Mouse (Mus musculus): Measurements from ENCODE around the gene Fam129b.

The Fam129b gene

DNA sequence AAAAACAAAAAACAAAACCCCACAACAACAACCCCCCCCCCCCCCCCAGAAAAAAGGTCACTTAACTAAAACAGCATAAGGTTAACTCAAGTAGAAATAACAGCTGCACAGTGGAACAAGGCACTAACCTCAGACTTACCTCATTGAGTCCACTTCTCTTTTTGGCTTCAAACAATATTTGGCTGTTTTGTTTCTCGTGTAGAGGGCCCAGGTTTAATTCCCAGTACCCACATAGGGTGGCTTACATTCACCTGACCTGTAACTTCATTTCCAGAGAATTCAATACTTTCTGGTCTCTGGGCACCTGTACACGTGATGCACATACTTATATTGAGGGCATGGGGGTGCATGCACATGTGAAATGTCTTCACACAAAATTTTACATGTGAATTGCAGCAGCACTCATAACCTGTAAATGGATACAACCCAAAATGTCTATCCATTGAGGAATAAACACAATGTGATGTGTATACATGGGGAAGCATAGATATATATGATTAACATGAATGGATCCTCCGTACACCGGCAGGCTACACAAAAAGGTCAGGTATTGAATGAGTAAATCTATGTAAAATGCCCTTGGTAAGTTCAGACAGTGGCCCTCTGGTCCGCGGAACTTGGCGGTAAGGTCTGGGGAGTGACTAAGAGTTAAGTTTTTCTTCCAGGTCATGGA is 89.7 kb downstream of the Fam129b start:
- DNase-seq (ENCODE audit: low spot score) = no peak

DNA sequence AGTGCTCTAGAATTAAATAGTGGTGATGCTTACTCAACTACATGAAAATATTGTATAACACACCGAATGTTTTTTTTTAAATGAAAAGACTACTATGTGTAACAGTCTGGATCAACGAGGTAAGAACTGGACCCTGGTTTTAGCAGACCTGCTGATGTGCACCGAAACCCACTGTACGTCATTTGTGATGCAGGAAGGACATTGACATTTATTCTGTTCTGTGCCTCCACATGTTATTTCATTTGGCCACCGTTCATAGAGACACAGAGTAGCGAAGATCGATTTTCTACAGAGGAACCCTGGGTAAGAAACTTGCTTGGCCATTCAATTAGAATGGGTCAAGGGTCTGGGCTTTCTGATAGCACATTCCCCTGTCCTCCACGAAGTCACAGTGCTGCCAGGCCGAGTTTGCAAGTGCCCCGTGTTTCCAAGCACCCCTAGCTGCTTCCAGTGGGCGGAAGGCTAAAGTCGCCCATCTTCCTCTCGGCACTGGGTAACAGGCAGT is 90.3 kb downstream of the Fam129b start:
- no peak for DNase-seq (ENCODE audit: low spot score)

DNA sequence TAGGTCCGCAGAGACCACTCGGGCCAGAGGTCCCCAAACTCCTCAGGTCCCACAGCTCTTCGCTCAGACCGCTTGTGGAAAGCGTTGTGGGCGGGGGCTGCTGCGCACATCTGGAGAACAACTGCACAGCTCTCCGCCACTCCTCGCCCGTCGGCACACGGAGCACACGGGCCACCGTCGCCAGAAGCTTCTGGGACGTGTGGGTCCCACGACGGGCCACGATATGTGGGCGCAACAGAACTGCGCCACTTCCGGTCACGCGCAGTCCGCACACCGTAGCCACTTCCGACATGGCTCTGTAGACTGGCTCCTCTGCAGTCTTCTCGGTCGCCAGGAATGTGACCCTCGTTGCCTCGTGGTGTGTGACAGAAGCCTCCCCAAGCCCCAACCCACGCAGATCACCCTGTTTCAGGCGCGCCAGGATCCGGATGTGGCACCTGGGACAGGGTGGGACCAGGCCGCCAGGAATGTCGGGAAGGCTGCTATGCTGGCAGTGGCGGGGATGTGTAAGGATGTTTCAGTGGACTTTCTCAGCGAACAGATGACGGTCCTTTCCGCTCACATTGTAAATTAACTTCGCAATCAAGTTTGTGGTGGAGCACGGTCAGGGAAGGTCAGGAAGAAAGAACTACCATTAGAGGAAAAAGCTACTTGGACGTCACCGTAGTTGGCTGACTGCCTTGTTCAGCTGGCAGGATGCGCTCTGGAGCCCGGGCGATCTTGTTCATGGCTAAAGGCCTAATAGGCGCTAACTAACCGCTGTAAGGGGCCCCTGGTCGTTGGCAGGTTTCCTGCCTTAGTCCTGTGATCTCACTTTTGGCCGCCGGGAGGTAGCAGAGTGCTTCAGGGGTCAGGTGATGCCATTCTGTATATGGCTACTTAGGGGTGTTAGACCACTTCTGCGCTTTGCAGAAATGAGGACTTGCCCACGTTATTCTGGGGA is 91.0 kb downstream of the Fam129b start:
- peak; percentile 81 for DNase-seq (ENCODE audit: low spot score)

DNA sequence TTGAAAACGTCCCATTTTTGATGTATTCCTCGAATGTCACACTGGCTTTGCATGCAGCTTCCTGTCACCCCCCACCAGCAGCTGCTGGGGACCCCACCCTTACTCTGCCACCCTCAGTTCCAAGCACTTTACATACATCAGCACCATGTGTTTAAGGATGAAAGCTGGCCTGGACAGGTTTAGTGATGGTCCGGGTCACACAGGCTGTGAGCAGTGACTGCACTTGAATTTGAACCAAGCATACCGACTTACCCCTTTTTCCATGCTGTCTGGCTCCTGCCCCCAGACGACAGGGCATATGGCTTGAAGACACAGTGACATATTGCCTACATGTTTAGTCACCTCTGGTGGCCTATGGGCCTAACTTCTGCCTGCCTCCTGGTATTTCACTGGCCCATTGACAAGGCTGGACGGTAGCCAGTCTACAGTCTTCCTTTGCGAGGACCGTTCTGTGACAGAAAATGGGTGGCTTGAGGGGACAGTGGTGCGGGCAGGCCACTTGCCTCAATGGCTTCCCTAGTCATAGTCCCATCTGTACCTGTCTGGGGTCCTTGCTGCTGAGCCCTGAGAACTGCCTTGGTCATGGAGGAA is 92.2 kb downstream of the Fam129b start:
- no peak for DNase-seq (ENCODE audit: low spot score)

DNA sequence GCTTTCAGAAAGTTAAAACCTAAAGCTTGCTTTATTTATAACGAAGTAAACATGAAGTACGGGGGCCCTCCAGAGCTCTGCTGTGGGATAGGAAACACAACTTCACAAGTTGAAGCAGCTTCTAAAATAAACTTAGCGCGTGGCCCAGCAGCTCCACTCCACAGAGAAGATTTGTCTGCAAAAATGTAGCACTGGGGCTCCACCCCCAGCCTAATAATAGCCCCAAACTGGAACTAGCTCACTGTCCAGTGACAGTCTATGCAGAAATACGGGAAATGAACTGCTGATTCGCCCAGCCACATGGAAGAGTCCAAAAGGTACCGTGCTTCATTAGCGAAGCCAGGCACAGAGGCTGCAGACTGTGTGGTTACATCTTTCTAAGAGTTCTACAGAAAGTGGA is 93.4 kb downstream of the Fam129b start:
- DNase-seq (ENCODE audit: low spot score) = no peak

DNA sequence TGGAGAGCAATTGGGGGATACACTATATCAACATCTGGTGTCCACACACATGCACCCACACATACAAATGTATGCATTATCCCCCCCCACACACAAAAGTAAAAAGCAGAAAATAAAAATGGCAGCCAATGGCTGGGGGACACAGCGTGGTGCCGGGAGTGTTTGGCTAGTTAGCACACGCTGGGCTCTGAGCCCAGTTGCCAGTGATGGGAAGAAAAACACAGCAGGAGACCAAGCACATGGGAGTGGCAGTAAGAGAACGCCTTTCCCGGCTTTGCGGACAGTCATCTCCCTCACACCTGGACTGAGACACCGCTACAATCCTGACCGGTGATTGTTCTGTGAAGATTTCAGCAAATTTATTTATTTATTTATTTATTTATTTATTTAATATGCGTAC is 95.3 kb downstream of the Fam129b start:
- DNase-seq (ENCODE audit: low spot score) = no peak

DNA sequence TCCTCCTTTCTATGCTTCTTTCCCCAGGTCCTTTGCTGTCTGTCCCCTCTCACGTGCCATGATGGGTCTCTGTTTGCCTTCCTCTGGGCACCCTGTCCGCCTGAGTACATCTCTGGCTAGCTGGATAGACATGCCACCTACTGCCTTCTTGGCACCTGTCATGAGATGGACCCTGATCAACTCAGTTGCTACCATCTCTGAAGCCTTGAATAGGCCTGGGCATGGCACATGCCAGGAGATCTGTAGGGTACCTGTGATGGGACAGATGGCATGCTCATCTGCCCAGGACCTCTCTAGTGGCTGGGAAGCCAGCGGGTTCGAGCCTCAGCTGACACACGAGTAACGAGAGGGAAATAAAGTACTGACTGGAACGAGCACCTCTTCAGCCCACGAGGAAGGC is 98.3 kb downstream of the Fam129b start:
- no peak for DNase-seq (ENCODE audit: low spot score)

Data from ovary, postnatal 14 days (tissue).